Mouse (Mus musculus): ENCODE results near the gene Chchd6.

- TF ChIP-seq CTCF (IDR thresholded peaks at IDR 0.05; ENCODE audit: extremely low read depth, insufficient read depth, insufficient read length, insufficient replicate concordance) (no peak), POLR2A (IDR thresholded peaks at IDR 0.05; ENCODE audit: low read depth, low read length) (no peak)
Measured at GRCm38 (mm10) chr6:89634400-89634799, 38.9 kb upstream of the Chchd6 start.
